Mouse (Mus musculus): Measurements from ENCODE around the gene Ece2. TPM values are rescaled to one million over a fixed set of nuclear protein-coding genes. Genes with fewer than 3 reads are reported as not detected.

The Ece2 gene
- total RNA-seq (2021) = 10 to 100 TPM in 1 of 2 experiments, 1 to 10 TPM in 1; 9.3 to 18.8 TPM
- polyA plus RNA-seq (2012; rRNA removed) = 2.3 and 5.0 TPM in 2 replicates
- long read RNA-seq, transcript Ece2-201 (19 exons, 3,152 nt) = major isoform, 6 of 12 reads
- long read RNA-seq, partial matches to known transcripts = 0 of 12 reads
- long read RNA-seq, other reads (novel, unspliced or antisense) = 6 of 12 reads

GRCm38 (mm10) chr16:20629731-20630634 is at the start of gene Ece2:
TSS of gene Ece2 (plus strand) at chr16:20629828.
- DNase-seq = peak; percentile 54

DNA sequence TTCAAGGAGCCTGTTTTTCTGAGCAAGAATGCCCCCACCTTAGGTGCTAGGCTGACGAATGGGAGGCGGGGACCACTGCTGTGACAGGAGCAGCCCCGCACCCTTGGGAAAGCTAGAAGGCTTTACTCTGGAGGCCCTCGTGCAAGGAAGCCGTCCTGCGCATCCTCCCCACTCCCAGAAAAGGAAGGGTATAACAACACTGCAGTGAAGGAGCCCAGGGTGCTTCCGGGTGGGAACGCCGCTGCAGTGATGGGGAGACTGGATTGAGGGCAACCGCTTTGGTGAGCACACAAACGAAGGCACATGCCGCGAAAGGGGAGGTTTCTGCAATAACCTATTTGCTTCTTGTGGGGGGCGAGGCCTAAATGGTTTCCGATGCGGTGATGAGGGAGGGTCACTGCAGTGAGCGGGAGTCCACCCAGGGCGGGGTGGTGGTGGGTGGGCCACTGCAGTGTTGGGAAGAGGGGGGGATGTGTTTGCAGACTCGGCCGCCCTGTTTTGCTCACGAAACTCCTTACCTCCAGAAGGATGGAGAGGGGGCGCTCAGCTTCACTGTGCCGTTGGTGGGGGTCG is 40.2 kb upstream of the Ece2 start, which contains the start of gene Vwa5b2:
Gene Vwa5b2 (plus strand): TSS at position 106 of the 573 bp plus-strand sequence.
- no peak for DNase-seq

DNA sequence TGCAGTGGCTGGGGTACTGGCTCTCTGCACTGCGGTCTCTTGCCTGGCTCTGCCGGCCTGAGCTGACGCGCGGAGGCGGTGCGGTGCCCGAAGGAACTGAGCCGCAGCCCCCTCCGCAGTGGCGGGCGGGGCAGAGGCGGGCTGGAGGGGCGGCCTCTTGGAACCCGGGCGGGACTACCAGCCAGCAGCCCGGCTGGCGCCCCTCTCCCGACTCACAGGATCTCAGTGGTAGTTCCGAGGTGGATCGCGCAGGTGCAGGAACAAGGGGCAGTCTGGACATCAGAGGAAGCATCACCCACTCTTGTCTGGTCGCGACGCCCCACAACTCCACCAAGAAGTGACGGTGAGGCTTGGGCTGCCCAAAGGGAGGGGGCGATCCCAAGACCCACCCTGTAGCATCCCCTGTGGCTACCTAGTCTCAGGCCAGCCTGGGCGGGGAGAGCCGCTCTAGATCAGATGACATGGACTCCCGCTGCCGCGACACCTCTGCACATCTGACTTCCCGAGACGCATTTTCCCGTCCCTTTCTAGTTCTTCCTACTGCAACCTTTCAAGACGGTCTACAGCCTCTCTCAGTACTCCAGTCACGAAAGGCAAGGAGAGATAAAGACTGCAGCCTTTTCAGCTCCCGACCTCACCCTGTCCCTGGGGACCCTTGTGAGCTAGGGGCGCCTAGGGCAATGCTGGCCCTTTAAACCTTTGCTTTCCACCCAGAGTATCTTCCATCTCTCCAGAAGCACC is 39.5 kb upstream of the Ece2 start:
- peak; percentile 31 for DNase-seq

DNA sequence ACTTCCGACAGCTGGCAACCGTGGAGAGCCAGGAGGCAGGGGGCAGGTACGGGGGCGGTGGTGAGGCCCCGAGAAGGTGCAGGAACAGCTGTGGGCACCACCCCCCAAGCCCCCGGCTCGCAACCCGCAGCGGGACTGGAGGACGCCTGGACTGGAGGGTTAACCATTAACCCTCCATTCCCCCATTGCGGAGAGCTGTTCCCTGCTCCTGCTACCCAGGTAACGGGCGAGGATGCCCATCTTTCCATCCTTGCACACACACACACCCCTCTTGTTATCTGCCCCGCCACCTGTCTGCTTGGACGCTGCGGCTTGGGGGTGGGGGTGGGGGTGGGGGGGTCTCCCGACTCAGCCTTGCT is 39.0 kb upstream of the Ece2 start:
- no peak for DNase-seq

- peak; percentile 9 for DNase-seq
Measured at GRCm38 (mm10) chr16:20591076-20591705, 38.4 kb upstream of the Ece2 start.

DNA sequence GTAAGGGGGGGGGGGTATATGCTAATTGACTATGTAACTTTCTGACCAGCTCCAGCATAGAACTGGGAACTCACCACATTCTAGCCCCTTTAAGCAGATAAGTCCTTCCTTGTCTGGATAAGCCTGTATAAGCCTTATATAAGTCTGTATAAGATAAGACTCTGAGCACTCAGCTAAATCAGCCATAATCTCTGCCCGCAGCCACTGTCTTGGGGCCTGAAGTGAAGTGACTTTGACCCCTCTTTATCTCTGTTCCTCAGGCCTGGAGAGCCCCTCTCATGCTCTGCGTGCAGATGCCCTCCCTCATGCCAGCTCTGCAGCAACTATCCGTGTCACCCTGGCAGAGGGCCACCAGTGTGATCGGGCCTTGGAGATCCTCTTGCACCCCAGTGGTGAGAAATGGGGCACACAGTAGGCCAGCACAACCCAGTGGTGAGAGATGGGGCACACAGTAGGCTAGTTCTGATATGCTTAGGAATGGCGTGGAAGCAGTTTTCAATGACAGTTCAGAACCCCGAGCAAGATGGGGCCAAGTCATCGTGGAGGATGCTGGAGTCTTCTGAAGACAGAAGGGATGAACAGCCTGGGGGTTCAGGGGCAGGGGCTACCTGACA is 34.5 kb upstream of the Ece2 start:
- DNase-seq = no peak

DNA sequence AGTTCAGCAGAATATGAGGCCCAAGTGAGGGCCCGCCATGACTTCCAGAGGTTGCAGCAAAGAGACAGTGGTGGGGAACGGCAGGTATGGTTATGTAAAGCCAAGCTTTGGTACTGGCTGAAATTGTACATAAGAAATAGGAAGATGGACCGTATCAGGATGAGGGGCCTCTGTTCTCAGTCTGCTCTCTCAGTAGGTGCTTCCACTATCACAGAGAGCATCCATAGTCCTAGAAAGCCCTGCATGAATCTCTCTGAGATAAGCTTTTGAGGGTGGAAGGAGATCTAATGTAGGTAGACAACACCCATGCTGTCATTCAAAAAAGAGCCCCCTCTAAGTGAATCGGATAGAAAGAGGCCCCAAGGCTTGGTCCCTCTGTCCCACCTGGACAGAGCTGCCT is 33.9 kb upstream of the Ece2 start:
- no peak for DNase-seq

DNA sequence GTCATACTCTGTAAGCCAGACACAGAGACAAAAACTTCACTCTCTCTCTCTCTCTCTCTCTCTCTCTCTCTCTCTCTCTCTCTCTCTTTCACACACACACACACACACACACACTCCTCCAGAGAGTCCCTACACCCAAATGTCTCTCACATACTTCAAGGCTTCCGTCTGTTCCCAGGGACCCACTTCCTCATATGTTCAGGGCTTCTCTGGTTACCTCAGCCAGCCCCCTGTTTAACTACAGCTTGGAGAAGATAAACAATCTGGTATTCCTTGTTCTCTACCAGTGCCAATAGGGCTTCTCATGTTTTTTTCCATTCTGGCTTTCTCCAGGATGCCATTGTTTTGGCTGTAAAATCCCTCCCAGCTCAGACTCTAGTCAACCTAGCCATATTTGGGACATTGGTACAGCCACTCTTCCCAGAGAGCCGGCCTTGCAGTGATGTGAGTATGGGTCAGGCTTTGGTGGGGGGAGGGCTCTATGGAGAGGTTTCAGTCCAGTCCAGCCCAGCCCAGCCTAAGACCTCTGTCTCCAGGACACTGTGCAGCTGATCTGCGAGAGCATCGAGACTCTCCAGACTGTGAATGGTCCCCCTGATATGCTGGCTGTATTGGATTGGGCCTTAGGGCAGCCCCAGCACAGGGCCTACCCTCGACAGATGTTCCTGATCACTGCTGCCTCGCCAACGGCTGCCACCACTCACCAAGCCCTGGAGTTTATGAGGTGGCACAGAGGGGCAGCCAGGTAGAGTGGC is 32.8 kb upstream of the Ece2 start:
- no peak for DNase-seq

GRCm38 (mm10) chr16:20600511-20600910 is 29.1 kb upstream of the Ece2 start:
- DNase-seq = no peak

DNA sequence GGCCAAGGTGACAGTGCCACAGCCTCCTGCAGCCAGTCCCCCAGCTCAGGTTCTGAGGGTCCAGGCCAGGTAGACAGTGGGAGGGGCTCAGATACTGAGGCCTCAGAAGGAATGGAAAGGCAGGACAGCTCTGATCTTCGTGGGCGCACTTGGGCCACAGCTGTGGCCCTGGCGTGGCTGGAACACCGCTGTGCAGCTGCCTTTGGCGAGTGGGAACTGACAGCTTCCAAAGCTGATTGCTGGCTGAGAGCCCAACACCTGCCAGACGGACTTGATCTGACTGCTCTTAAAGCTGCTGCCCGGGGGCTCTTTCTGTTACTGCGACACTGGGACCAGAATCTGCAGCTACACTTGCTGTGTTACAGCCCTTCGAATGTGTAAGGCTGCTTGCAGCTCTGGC is 24.9 kb upstream of the Ece2 start:
- no peak for DNase-seq

GRCm38 (mm10) chr16:20610501-20611356 is 18.9 kb upstream of the Ece2 start:
- peak; percentile 83 for DNase-seq

DNA sequence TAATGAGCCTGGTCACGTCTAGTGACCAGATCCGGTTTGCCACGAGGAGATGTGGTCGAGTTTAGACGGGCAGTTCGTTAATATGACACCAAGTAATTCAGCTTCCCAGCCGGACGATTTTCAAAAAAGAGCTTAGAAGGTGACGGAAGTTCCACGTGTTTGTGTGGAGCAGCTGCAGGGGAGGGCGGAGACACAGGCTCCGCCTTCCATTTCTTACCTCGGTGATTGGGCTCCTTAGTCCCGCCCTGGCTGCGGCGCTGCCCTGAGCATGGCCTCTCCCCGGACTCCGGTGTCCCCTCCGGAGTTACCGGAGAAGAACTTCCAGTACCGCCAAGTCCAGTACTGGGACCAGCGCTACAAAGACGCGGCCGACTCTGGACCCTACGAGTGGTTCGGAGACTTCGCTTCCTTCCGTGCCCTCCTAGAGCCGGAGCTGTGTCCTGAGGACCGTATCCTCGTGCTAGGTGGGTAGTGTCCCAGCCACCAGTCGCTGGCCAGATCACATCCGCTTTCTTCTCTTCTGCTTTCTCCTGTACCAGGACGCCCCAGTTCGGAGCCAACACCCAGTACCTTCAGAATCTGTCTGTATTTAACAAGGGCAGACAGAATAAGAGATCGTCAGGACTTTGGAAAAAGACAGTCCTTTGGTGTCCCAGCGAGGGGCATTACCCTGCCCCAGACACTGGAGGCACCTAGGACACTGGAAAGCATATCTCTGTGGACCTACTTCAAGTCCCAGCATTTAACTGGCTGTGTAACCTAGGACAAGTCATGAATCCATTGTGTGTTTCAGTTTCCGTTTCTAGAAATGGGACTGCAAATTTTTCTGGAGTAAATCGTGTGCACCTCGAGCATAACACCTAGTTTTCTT is 18.0 kb upstream of the Ece2 start, which contains the start of the genes Eef1akmt4, Gm49333 and Alg3:
Gene Eef1akmt4 (plus strand): TSS at position 237 of the 871 bp plus-strand sequence.
Gene Gm49333 (plus strand): TSS at position 254 of the 871 bp plus-strand sequence.
Gene Alg3 (minus strand): TSS at position 379 of the 871 bp plus-strand sequence.
- DNase-seq = peak; percentile 94

GRCm38 (mm10) chr16:20619541-20620398 is 9.9 kb upstream of the Ece2 start:
- DNase-seq = peak; percentile 59

DNA sequence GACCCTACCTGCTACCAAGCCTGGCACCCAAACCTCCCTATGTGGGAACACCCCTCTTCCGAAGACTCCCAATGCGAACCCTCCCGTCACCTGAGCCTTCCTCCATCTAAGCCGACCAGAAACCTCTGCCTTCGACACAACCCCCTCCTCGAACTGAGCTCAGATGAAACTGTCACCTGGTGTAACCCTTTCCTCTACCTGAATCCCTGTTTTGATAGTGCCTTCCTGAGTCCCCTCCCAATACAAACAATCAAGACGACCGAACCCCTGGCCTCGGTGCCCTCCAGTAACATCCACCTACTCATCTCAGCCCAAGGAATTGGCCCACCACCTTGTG is 9.3 kb upstream of the Ece2 start:
- no peak for DNase-seq

DNA sequence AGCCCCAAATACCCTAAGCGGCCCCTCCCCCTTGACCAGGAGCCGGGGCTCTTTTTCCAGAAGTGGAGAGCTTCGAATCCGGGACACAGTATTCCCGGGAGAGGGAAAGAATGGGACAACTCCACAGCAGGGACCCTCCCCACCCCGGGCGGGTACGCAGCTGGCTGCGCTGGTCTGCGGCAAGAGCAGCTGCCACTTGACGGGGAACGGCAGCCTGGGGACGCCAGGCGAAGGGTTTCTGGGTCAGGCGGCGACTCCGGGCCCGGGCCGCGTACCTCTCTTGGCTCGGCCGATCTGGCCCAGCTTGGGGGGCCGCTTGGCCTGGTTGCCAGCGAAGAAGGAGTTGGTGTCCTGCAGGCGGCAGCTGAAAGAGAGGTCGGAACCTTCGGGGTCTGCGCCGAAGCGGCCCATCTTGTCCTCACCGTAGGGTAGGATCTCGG is 8.9 kb upstream of the Ece2 start:
- no peak for DNase-seq

- peak; percentile 91 for DNase-seq
Measured at GRCm38 (mm10) chr16:20621191-20621990, 8.2 kb upstream of the Ece2 start, which contains the start of gene Camk2n2. TSS of gene Camk2n2 (minus strand) at chr16:20621287.
